Mouse (Mus musculus): ENCODE measurements around the gene Pithd1. TPM values are rescaled to one million over a fixed set of nuclear protein-coding genes. Genes with fewer than 3 reads are reported as not detected.
"Not testable (repeated sequence)": the region's sequence is repeated elsewhere in the genome, so short reads cannot be mapped to it uniquely, and the experiment has no call there.

Pithd1 gene
- polyA plus RNA-seq, 1 experiment from 2014 or later: 69.6 TPM

- peak overlapping the region; percentile 85 for H3K4me3 ChIP-seq (replicated peaks)
- ATAC-seq (ENCODE audit: insufficient number of reproducible peaks, insufficient read depth, low FRiP score, low TSS enrichment, low read depth): no peak
- 0 out of 2 replicates have a peak, but pooled peaks cover 12% of the 10 kb centered on the region for H3K4me1 ChIP-seq (replicated peaks)
- peaks cover 3% of the 10 kb centered on the region; the same call in 1 of the 2 replicates for H3K9me3 ChIP-seq
- WGBS: 78% methylated on average over 10 of the region's 10 CpGs
- H3K27me3 ChIP-seq: no peaks in the 10 kb centered on the region
- H3K36me3 ChIP-seq: peaks cover 11% of the 10 kb centered on the region
- H3K9ac ChIP-seq (replicated peaks): peak overlapping the region; percentile 79; the same call in 1 of the 2 replicates
- H3K4me2 ChIP-seq: peak overlapping the region; percentile 84
- H3K27ac ChIP-seq: no peak overlapping the region
These were observed 41.4 kb downstream of the Pithd1 start for GRCm38 (mm10) chr4:135945706-135946105.

- H3K36me3 ChIP-seq: peaks cover 22% of the 10 kb centered on the region
- no peaks in the 10 kb centered on the region for H3K27me3 ChIP-seq
- H3K9me3 ChIP-seq: peaks cover 3% of the 10 kb centered on the region; the same call in 1 of the 2 replicates
- no peak overlapping the region for H3K4me3 ChIP-seq (replicated peaks)
- H3K9ac ChIP-seq (replicated peaks): no peak overlapping the region
- ATAC-seq (ENCODE audit: insufficient number of reproducible peaks, insufficient read depth, low FRiP score, low TSS enrichment, low read depth): no peak
- no peak overlapping the region for H3K4me2 ChIP-seq
- H3K27ac ChIP-seq: no peak overlapping the region
- 0 out of 2 replicates have a peak, but pooled peaks cover 12% of the 10 kb centered on the region for H3K4me1 ChIP-seq (replicated peaks)
- 62% methylated on average over 4 of the region's 4 CpGs for WGBS
These were observed 43.7 kb downstream of the Pithd1 start for GRCm38 (mm10) chr4:135943389-135943788.

DNA sequence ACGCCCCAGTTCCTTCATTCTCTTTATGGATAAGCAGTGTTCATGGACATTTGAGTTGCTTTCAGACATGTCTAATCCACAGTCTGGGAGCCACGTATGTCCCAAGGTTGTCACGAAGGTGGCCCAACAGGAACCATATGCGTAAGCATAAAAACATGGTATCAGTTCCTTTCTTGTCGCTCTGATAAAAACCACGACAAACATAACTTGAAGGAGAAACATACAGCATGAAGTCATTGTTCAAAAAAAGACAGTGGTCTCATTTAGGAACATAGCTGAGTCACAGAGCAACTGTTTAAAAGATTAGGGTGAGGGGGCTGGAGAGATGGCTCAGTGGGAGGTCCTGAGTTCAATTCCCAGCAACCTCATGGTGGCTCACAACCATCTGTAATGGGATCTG, 44.9 kb downstream of the Pithd1 start:
- Histone ChIP-seq H3K27ac (no peak overlapping the region), H3K9ac (replicated peaks) (no peak overlapping the region), H3K4me3 (replicated peaks) (no peak overlapping the region), H3K36me3 (peaks cover 23% of the 10 kb centered on the region), H3K4me2 (no peak overlapping the region), H3K9me3 (peaks cover 3% of the 10 kb centered on the region; the same call in 1 of the 2 replicates), H3K4me1 (replicated peaks) (0 out of 2 replicates have a peak, but pooled peaks cover 7% of the 10 kb centered on the region), H3K27me3 (no peaks in the 10 kb centered on the region)
- no peak for ATAC-seq (ENCODE audit: insufficient number of reproducible peaks, insufficient read depth, low FRiP score, low TSS enrichment, low read depth)
- WGBS: 90% methylated on average over 6 of the region's 6 CpGs

DNA sequence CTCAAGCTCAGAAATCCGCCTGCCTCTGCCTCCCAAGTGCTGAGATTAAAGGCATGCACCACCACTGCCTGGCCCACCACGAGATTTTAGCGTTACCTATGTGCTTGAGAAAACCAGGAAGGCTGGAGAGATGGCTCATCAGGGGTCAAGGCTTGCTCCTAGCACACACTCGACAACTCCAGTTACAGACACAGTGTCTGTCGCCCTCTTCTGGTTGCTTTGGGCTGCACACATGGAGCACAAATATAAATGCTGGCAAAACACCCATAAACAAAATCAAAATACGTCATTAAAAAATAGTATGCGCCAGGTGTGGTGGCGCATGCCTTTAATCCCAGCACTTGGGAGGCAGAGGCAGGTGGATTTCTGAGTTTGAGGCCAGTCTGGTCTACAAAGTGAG, 46.0 kb downstream of the Pithd1 start:
- H3K4me1 ChIP-seq (replicated peaks); H3K27me3 ChIP-seq; H3K9ac ChIP-seq (replicated peaks); H3K4me3 ChIP-seq (replicated peaks); H3K27ac ChIP-seq; H3K4me2 ChIP-seq; ATAC-seq (ENCODE audit: insufficient number of reproducible peaks, insufficient read depth, low FRiP score, low TSS enrichment, low read depth); H3K9me3 ChIP-seq: not testable (repeated sequence)
- H3K36me3 ChIP-seq: peaks cover 26% of the 10 kb centered on the region
- whole genome bisulfite sequencing: 83% methylated on average over 8 of the region's 8 CpGs

GRCm38 (mm10) chr4:135938858-135939257, 48.2 kb downstream of the Pithd1 start:
- Histone ChIP-seq H3K4me3 (replicated peaks) (no peak overlapping the region), H3K9ac (replicated peaks) (no peak overlapping the region), H3K4me2 (no peak overlapping the region), H3K4me1 (replicated peaks) (no peaks in the 10 kb centered on the region), H3K9me3 (peaks cover 3% of the 10 kb centered on the region; the same call in 1 of the 2 replicates), H3K27me3 (no peaks in the 10 kb centered on the region), H3K36me3 (peaks cover 42% of the 10 kb centered on the region), H3K27ac (no peak overlapping the region)
- 74% methylated on average over 7 of the region's 7 CpGs for WGBS
- ATAC-seq (ENCODE audit: insufficient number of reproducible peaks, insufficient read depth, low FRiP score, low TSS enrichment, low read depth): no peak

DNA sequence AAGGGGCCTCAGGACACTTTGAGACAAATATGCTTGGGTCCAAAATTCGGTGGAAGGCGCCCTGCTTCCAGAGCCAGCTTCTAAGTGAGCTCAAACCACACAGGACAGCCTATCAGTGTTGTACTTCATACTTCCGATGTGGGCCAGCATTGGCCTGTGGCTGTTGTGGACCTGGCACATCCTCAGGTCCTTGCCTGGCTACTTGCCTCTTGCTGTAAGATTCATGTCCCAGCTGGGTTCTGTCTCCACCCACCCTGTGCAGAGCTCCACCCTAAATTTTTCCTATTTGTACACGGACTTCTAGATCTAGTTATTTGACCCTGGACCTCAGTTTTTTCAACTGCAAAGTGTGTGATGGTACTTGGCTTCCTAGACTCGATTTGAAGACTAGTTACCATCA, 51.6 kb downstream of the Pithd1 start:
- H3K27ac ChIP-seq: no peak overlapping the region
- no peak for ATAC-seq (ENCODE audit: insufficient number of reproducible peaks, insufficient read depth, low FRiP score, low TSS enrichment, low read depth)
- no peaks in the 10 kb centered on the region for H3K9me3 ChIP-seq
- no peaks in the 10 kb centered on the region for H3K4me1 ChIP-seq (replicated peaks)
- no peaks in the 10 kb centered on the region for H3K27me3 ChIP-seq
- H3K4me3 ChIP-seq (replicated peaks): no peak overlapping the region
- H3K36me3 ChIP-seq: peaks cover 56% of the 10 kb centered on the region
- H3K9ac ChIP-seq (replicated peaks): no peak overlapping the region
- H3K4me2 ChIP-seq: no peak overlapping the region
- 81% methylated on average over 5 of the region's 5 CpGs for WGBS

- no peak overlapping the region for H3K9ac ChIP-seq (replicated peaks)
- no peaks in the 10 kb centered on the region for H3K9me3 ChIP-seq
- peaks cover 53% of the 10 kb centered on the region for H3K36me3 ChIP-seq
- 80% methylated on average over 12 of the region's 12 CpGs for WGBS
- ATAC-seq (ENCODE audit: insufficient number of reproducible peaks, insufficient read depth, low FRiP score, low TSS enrichment, low read depth): no peak
- no peaks in the 10 kb centered on the region for H3K4me1 ChIP-seq (replicated peaks)
- no peak overlapping the region for H3K4me3 ChIP-seq (replicated peaks)
- no peak overlapping the region for H3K27ac ChIP-seq
- no peaks in the 10 kb centered on the region for H3K27me3 ChIP-seq
- H3K4me2 ChIP-seq: no peak overlapping the region
These were observed 52.2 kb downstream of the Pithd1 start for GRCm38 (mm10) chr4:135934708-135935500.

GRCm38 (mm10) chr4:135931832-135932231, 55.2 kb downstream of the Pithd1 start:
- Histone ChIP-seq H3K4me1 (replicated peaks) (no peaks in the 10 kb centered on the region), H3K4me2 (no peak overlapping the region), H3K9me3 (no peaks in the 10 kb centered on the region), H3K27me3 (no peaks in the 10 kb centered on the region), H3K36me3 (peaks cover 42% of the 10 kb centered on the region), H3K9ac (replicated peaks) (no peak overlapping the region), H3K27ac (no peak overlapping the region), H3K4me3 (replicated peaks) (no peak overlapping the region)
- 64% methylated on average over 5 of the region's 5 CpGs for WGBS
- no peak for ATAC-seq (ENCODE audit: insufficient number of reproducible peaks, insufficient read depth, low FRiP score, low TSS enrichment, low read depth)

GRCm38 (mm10) chr4:135930239-135930638, 56.8 kb downstream of the Pithd1 start:
- Histone ChIP-seq H3K4me1 (replicated peaks) (no peaks in the 10 kb centered on the region), H3K4me3 (replicated peaks) (no peak overlapping the region), H3K4me2 (no peak overlapping the region), H3K9ac (replicated peaks) (no peak overlapping the region), H3K9me3 (no peaks in the 10 kb centered on the region), H3K27me3 (no peaks in the 10 kb centered on the region), H3K36me3 (peaks cover 51% of the 10 kb centered on the region), H3K27ac (no peak overlapping the region)
- no peak for ATAC-seq (ENCODE audit: insufficient number of reproducible peaks, insufficient read depth, low FRiP score, low TSS enrichment, low read depth)
- 90% methylated on average over 8 of the region's 8 CpGs for WGBS

- H3K36me3 ChIP-seq: peaks cover 48% of the 10 kb centered on the region
- WGBS: 89% methylated on average over 9 of the region's 9 CpGs
- no peaks in the 10 kb centered on the region for H3K9me3 ChIP-seq
- no peaks in the 10 kb centered on the region for H3K4me1 ChIP-seq (replicated peaks)
- no peak for ATAC-seq (ENCODE audit: insufficient number of reproducible peaks, insufficient read depth, low FRiP score, low TSS enrichment, low read depth)
- H3K27me3 ChIP-seq: no peaks in the 10 kb centered on the region
- H3K4me2 ChIP-seq: no peak overlapping the region
- no peak overlapping the region for H3K27ac ChIP-seq
- no peak overlapping the region for H3K4me3 ChIP-seq (replicated peaks)
- H3K9ac ChIP-seq (replicated peaks): no peak overlapping the region
These were observed 57.2 kb downstream of the Pithd1 start for GRCm38 (mm10) chr4:135929828-135930227.

DNA sequence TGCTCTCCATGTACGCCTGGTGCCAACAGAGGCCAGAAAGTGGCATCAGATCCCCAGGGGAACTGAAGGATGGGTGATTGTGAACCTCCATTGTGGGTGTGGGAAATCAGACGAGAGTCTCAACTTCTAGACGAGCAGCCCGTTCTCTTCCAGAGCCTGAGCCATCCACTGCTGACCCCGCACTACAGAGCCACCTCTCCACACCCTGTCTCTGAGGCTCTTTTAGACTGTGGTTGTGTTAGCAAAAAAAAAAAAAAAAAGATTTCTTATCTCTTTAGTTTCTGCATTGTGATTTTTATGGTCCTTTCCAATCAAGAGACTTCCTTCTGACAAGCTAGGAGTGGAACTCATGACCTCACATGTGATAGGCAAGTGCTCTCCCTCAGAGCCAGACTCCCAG, 57.7 kb downstream of the Pithd1 start:
- Histone ChIP-seq H3K27me3 (no peaks in the 10 kb centered on the region), H3K36me3 (peaks cover 45% of the 10 kb centered on the region)
- 94% methylated on average over 5 of the region's 5 CpGs for WGBS

GRCm38 (mm10) chr4:135928376-135928775, 58.7 kb downstream of the Pithd1 start:
- Histone ChIP-seq H3K4me3 (replicated peaks) (no peak overlapping the region), H3K4me1 (replicated peaks) (no peaks in the 10 kb centered on the region), H3K27me3 (no peaks in the 10 kb centered on the region), H3K36me3 (peaks cover 42% of the 10 kb centered on the region), H3K9ac (replicated peaks) (no peak overlapping the region), H3K9me3 (no peaks in the 10 kb centered on the region), H3K27ac (no peak overlapping the region), H3K4me2 (no peak overlapping the region)
- ATAC-seq (ENCODE audit: insufficient number of reproducible peaks, insufficient read depth, low FRiP score, low TSS enrichment, low read depth): no peak
- 77% methylated on average over 9 of the region's 9 CpGs for WGBS

More for the DNA sequence above, 57.7 kb downstream of the Pithd1 start:
- H3K27ac ChIP-seq: no peak overlapping the region
- H3K9me3 ChIP-seq: no peaks in the 10 kb centered on the region
- ATAC-seq (ENCODE audit: insufficient number of reproducible peaks, insufficient read depth, low FRiP score, low TSS enrichment, low read depth): no peak
- no peaks in the 10 kb centered on the region for H3K4me1 ChIP-seq (replicated peaks)
- no peak overlapping the region for H3K9ac ChIP-seq (replicated peaks)
- H3K4me2 ChIP-seq: no peak overlapping the region
- H3K4me3 ChIP-seq (replicated peaks): no peak overlapping the region

Data from limb, embryonic 12.5 days (tissue).